Mouse (Mus musculus) left cerebral cortex, postnatal 10 days (tissue): ENCODE measurements around the gene Zfp64. TPM values are rescaled to one million over a fixed set of nuclear protein-coding genes. Genes with fewer than 3 reads are reported as not detected.

ENCODE experiments used
- DNase-seq, 2 experiments: peaks; one replicate each; pipeline ENCODE4 v3.0.0; 2021 to 2022; ENCODE audit warnings: low spot score in 2 of 2, mixed read lengths in 1 of 2; ENCODE audit errors: extremely low spot score in 1 of 2
- intact Hi-C: fragments of 180-260 bp; cut with DNase I; formaldehyde crosslinking; loops from one replicate; pipeline ENCODE4 v1.15.1; 2025
- total RNA-seq, 2 experiments: library from RNA; stranded (reverse); gene quantifications; 2 replicates each; pipeline ENCODE4 v1.2.3; 2021

Zfp64 gene
- total RNA-seq, 2 experiments from 2014 or later = 19.1 to 19.5 TPM

GRCm38 (mm10) chr2:168959339-168959885 is 4.0 kb upstream of the Zfp64 start:
- DNase-seq = no peak
- intact Hi-C loops = no loop called here

GRCm38 (mm10) chr2:168955850-168956346 is 511 bp upstream of the Zfp64 start:
- no peak for DNase-seq
- intact Hi-C loops = no loop called here

- intact Hi-C loops = no loop called here
- no peak for DNase-seq
Measured at GRCm38 (mm10) chr2:168954376-168954775, 1.0 kb downstream of the Zfp64 start.

GRCm38 (mm10) chr2:168948506-168948905 is 6.9 kb downstream of the Zfp64 start:
- intact Hi-C loops = no loop called here
- DNase-seq = no peak

GRCm38 (mm10) chr2:168947663-168948062 is 7.7 kb downstream of the Zfp64 start:
- intact Hi-C loops = no loop called here

GRCm38 (mm10) chr2:168944011-168944410 is 11.4 kb downstream of the Zfp64 start:
- DNase-seq = no peak
- intact Hi-C loops = no loop called here

More at GRCm38 (mm10) chr2:168947663-168948062, 7.7 kb downstream of the Zfp64 start:
- DNase-seq = no peak

- intact Hi-C loops = no loop called here
- no peak for DNase-seq
Measured at GRCm38 (mm10) chr2:168939941-168940340, 15.4 kb downstream of the Zfp64 start.

GRCm38 (mm10) chr2:168939261-168939933 is 16.0 kb downstream of the Zfp64 start:
- DNase-seq = no peak
- intact Hi-C loops = no loop called here

GRCm38 (mm10) chr2:168936896-168937295 is 18.5 kb downstream of the Zfp64 start:
- intact Hi-C loops = no loop called here
- no peak for DNase-seq

GRCm38 (mm10) chr2:168935165-168935564 is 20.2 kb downstream of the Zfp64 start:
- no peak for DNase-seq

GRCm38 (mm10) chr2:168931686-168932085 is 23.7 kb downstream of the Zfp64 start:
- intact Hi-C loops = no loop called here
- no peak for DNase-seq

More at GRCm38 (mm10) chr2:168935165-168935564, 20.2 kb downstream of the Zfp64 start:
- intact Hi-C loops = no loop called here

GRCm38 (mm10) chr2:168929691-168930090 is 25.7 kb downstream of the Zfp64 start:
- peak; percentile 64 to 75 for DNase-seq
- intact Hi-C loops = no loop called here

GRCm38 (mm10) chr2:168927401-168927800 is 28.0 kb downstream of the Zfp64 start:
- intact Hi-C loops = no loop called here
- DNase-seq = no peak

GRCm38 (mm10) chr2:168926257-168926810 is 29.1 kb downstream of the Zfp64 start:
- DNase-seq = peak; percentile 75 to 77
- intact Hi-C loops = no loop called here

- peak in 1 of 2 experiments; percentile 62 for DNase-seq
- intact Hi-C loops = no loop called here
Measured at GRCm38 (mm10) chr2:168923706-168924105, 31.7 kb downstream of the Zfp64 start.

GRCm38 (mm10) chr2:168922466-168922865 is 32.9 kb downstream of the Zfp64 start:
- intact Hi-C loops = no loop called here

GRCm38 (mm10) chr2:168920007-168920406 is 35.4 kb downstream of the Zfp64 start:
- intact Hi-C loops = no loop called here
- DNase-seq = no peak

More at GRCm38 (mm10) chr2:168922466-168922865, 32.9 kb downstream of the Zfp64 start:
- no peak for DNase-seq

- DNase-seq = no peak
- intact Hi-C loops = no loop called here
Measured at GRCm38 (mm10) chr2:168912901-168913721, 42.3 kb downstream of the Zfp64 start.
